Mouse (Mus musculus) left cerebral cortex, postnatal 4 days (tissue): ENCODE results near the gene Bckdha. TPM values are rescaled to one million over a fixed set of nuclear protein-coding genes. Genes with fewer than 3 reads are reported as not detected.

ENCODE experiments used
- total RNA-seq, 2 experiments: library from RNA; stranded (reverse); gene quantifications; 2 replicates each; pipeline ENCODE4 v1.2.3; 2021

Gene Bckdha
- total RNA-seq, 2 experiments from 2014 or later: 23.6 to 24.7 TPM

Other genes with a start within 250 kb of the Bckdha start
- not detected for gene Cxcl17, start 246.1 kb downstream of the Bckdha start, total RNA-seq
- gene Ceacam1, start 181.4 kb downstream of the Bckdha start, total RNA-seq: 1 to 10 TPM in 1 of 2 experiments, under 1 TPM in 1; 0.70 to 1.0 TPM
- not detected for gene Ceacam2, start 119.1 kb downstream of the Bckdha start, total RNA-seq
- not detected for gene Erich4, start 43.1 kb downstream of the Bckdha start, total RNA-seq
- 10 to 100 TPM; 19.9 to 22.7 TPM for gene Dmac2, start 39.6 kb downstream of the Bckdha start, total RNA-seq
- 1 to 10 TPM in 1 of 2 experiments, under 1 TPM in 1; 0.64 to 1.0 TPM for gene B3gnt8, start 32.3 kb downstream of the Bckdha start, total RNA-seq
- gene Exosc5, start 183 bp upstream of the Bckdha start, total RNA-seq: 10 to 100 TPM; 15.1 to 18.4 TPM
- 10 to 100 TPM; 14.6 to 19.9 TPM for gene Tmem91, start 16.2 kb upstream of the Bckdha start, total RNA-seq
- 10 to 100 TPM; 24.7 to 25.7 TPM for gene B9d2, start 21.8 kb upstream of the Bckdha start, total RNA-seq
- gene Tgfb1, start 28.0 kb upstream of the Bckdha start, total RNA-seq: 10 to 100 TPM in 1 of 2 experiments, 1 to 10 TPM in 1; 8.5 to 10.1 TPM
- 10 to 100 TPM; 47.8 to 48.6 TPM for gene Ccdc97, start 60.1 kb upstream of the Bckdha start, total RNA-seq
- 100 to 1,000 TPM; 142 to 152 TPM for gene Hnrnpul1, start 95.8 kb upstream of the Bckdha start, total RNA-seq
- 10 to 100 TPM; 19.2 to 20.8 TPM for gene Axl, start 129.7 kb upstream of the Bckdha start, total RNA-seq
- gene Cyp2s1, start 157.9 kb upstream of the Bckdha start, total RNA-seq: 1 to 10 TPM; 2.4 to 3.5 TPM
- gene Cyp2b10, start 238.6 kb upstream of the Bckdha start, total RNA-seq: not detected